ENCODE assay signal across 8 mouse cellular contexts in genomic region chr3:22075887-22076560, GRCm38 (mm10). TPM values are rescaled to one million over a fixed set of nuclear protein-coding genes. Genes with fewer than 3 reads are reported as not detected.
DNase-seq lines count a peak whose midpoint lies in the region.

No protein-coding gene starts in this region.

- H3K9me3 ChIP-seq in megakaryocyte, embryonic 14.5 days: no peaks in the 10 kb centered on the region

- peaks cover 15% of the 10 kb centered on the region for H3K36me3 ChIP-seq in megakaryocyte, embryonic 14.5 days (replicated peaks; ENCODE audit: low read length)

- peak; percentile 86 for DNase-seq in T-cell, adult 2 months (ENCODE audit: low spot score)
- DNase-seq in cerebellum, postnatal 25 days: peak; percentile 89 to 94
- DNase-seq in gastrocnemius, adult 18-20 months (ENCODE audit: low spot score): peak; percentile 85
- DNase-seq in induced T-regulatory cell, adult 2 months (ENCODE audit: low read depth): peak; percentile 96
- DNase-seq in left cerebral cortex, adult 9 months (ENCODE audit: low spot score in 2 of 2): peak; percentile 58 to 73
- peak; percentile 76 to 79 for DNase-seq in right cerebral cortex, adult 2 months (ENCODE audit: low spot score in 2 of 2)
- DNase-seq in urinary bladder, postnatal 10 days (ENCODE audit: low spot score): peak; percentile 69

- H3K4me3 ChIP-seq in megakaryocyte, embryonic 14.5 days (replicated peaks): peak overlapping the region; percentile 96

- peaks cover 46% of the 10 kb centered on the region for H3K4me1 ChIP-seq in megakaryocyte, embryonic 14.5 days

- no peaks in the 10 kb centered on the region for H3K27me3 ChIP-seq in megakaryocyte, embryonic 14.5 days (replicated peaks)

RNA-seq across cellular contexts. Expression of gene Tbl1xr1, which starts 0.4 kb away (rescaled TPM):
- 10 to 100 TPM; 52.9 to 55.5 TPM for total RNA-seq in gastrocnemius, adult 18-20 months (2021)
- polyA plus RNA-seq in megakaryocyte, embryonic 14.5 days (2012; ENCODE audit: insufficient read depth, low replicate concordance): 1.0 and 6.1 TPM in 2 replicates

Comparison
In these comparisons a context has a peak if more than half of its experiments do, and no peak if none do; other contexts are left out.
1. Peak in every context shown above with its lines: DNase-seq and H3K4me3 ChIP-seq.